Mouse (Mus musculus) kidney, embryonic 16.5 days (tissue): Measurements from ENCODE around the gene Wfdc2. TPM values are rescaled to one million over a fixed set of nuclear protein-coding genes. Genes with fewer than 3 reads are reported as not detected.

ENCODE experiments used
- ATAC-seq: fragments of 200-750 bp; cut with Nextera tagmentation; 2 replicates; pipeline ENCODE4 v1.8.0; 2017; ENCODE audit warnings: moderate TSS enrichment; ENCODE audit not compliant: low FRiP score, low TSS enrichment
- H3K27ac ChIP-seq: fragments of 300-500 bp; sonication (generic); 2 replicates; pipeline ENCODE4 v1.5.1; 2014; ENCODE audit warnings: low read length
- H3K27me3 ChIP-seq: fragments of 300-500 bp; sonication (generic); 2 replicates; pipeline ENCODE4 v1.6.1; 2014; ENCODE audit warnings: low read length, control low read depth, mixed read lengths; ENCODE audit not compliant: insufficient read depth
- H3K36me3 ChIP-seq: fragments of 300-500 bp; sonication (generic); 2 replicates; pipeline ENCODE4 v1.6.1; 2014; ENCODE audit warnings: low read length, control low read depth, mixed read lengths; ENCODE audit not compliant: insufficient read depth
- H3K4me1 ChIP-seq: fragments of 300-500 bp; sonication (generic); 2 replicates; pipeline ENCODE4 v1.6.1; 2014; ENCODE audit warnings: low read length, control low read depth, mixed read lengths; ENCODE audit not compliant: insufficient read depth
- H3K4me2 ChIP-seq: fragments of 300-500 bp; sonication (generic); replicated peaks from 2 replicates; pipeline ENCODE4 v1.6.1; 2014; ENCODE audit warnings: low read depth, low read length
- H3K4me3 ChIP-seq: fragments of 300-500 bp; sonication (generic); 2 replicates; pipeline ENCODE4 v1.5.1; 2014; ENCODE audit warnings: mild to moderate bottlenecking, low read length
- H3K9ac ChIP-seq: fragments of 300-500 bp; sonication (generic); replicated peaks from 2 replicates; pipeline ENCODE4 v1.6.1; 2014; ENCODE audit warnings: low read length
- H3K9me3 ChIP-seq: fragments of 300-500 bp; sonication (generic); 2 replicates; pipeline ENCODE4 v1.6.1; 2016; ENCODE audit warnings: low read length, control low read depth
- WGBS: fragments of 180-500 bp; shearing (Covaris S2); extraction: QIAGEN DNeasy Blood & Tissue Kit; methylation state at CpG from one replicate; pipeline ENCODE4 v1.1.7; 2014; 5-methylcytosine and 5-hydroxymethylcytosine counted together
- polyA plus RNA-seq: library from polyadenylated mRNA; unstranded; fragments of >200 nt; fragmentation: Nextera tagmentation; extraction: Ambion mirVana; gene quantifications from 2 replicates; pipeline ENCODE4 v1.2.1, GENCODE M21; 2015

Wfdc2 gene
- polyA plus RNA-seq, 1 experiment from 2014 or later: 441 TPM

DNA sequence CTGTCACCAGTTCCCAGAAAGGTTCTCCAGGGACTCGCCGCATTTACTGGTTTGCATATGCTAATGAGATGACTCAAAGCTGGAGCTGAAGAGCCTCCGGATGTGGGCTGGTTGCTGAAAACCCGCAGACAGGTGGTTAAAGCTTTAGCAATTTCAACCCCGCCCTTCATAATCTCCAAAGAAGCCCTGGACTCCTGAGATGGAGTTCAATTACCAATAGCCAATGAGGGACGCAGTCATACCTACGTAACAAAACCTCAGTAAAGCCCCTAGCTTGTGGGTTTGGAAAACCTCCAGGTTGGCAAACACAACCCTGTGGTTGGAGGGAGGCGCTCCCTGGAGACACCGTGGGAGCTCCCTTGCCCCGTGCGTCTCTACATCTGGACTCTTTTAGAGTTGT lies 40.4 kb upstream of the Wfdc2 start:
- no peak overlapping the region for H3K9ac ChIP-seq
- no peak overlapping the region for H3K4me3 ChIP-seq
- no peak for ATAC-seq
- 0 out of 2 replicates have a peak, but pooled peaks cover 6% of the 10 kb centered on the region for H3K4me1 ChIP-seq
- peaks cover 5% of the 10 kb centered on the region; the same call in 1 of the 2 replicates for H3K9me3 ChIP-seq
- H3K27ac ChIP-seq: no peak overlapping the region
- H3K27me3 ChIP-seq: no peaks in the 10 kb centered on the region
- no peaks in the 10 kb centered on the region for H3K36me3 ChIP-seq
- peak overlapping the region; percentile 14 for H3K4me2 ChIP-seq
- WGBS: 16% methylated on average over 11 of the region's 11 CpGs

GRCm38 (mm10) chr2:164522280-164522679 lies 39.9 kb upstream of the Wfdc2 start:
- H3K9ac ChIP-seq: no peak overlapping the region

GRCm38 (mm10) chr2:164523301-164523773 lies 38.9 kb upstream of the Wfdc2 start:
- no peak for ATAC-seq
- 89% methylated on average over 10 of the region's 10 CpGs for WGBS

More at GRCm38 (mm10) chr2:164522280-164522679, 39.9 kb upstream of the Wfdc2 start:
- Histone ChIP-seq H3K36me3 (no peaks in the 10 kb centered on the region), H3K9me3 (peaks cover 8% of the 10 kb centered on the region; the same call in 1 of the 2 replicates), H3K27me3 (no peaks in the 10 kb centered on the region), H3K4me2 (peak overlapping the region; percentile 14), H3K27ac (no peak overlapping the region), H3K4me3 (no peak overlapping the region), H3K4me1 (0 out of 2 replicates have a peak, but pooled peaks cover 6% of the 10 kb centered on the region)
- whole genome bisulfite sequencing: 27% methylated on average over 8 of the region's 8 CpGs
- no peak for ATAC-seq

GRCm38 (mm10) chr2:164528557-164528956 lies 33.7 kb upstream of the Wfdc2 start:
- Histone ChIP-seq H3K36me3 (no peaks in the 10 kb centered on the region), H3K4me3 (no peak overlapping the region), H3K9ac (no peak overlapping the region), H3K27ac (no peak overlapping the region), H3K4me1 (no peaks in the 10 kb centered on the region), H3K4me2 (no peak overlapping the region), H3K27me3 (no peaks in the 10 kb centered on the region), H3K9me3 (peaks cover 8% of the 10 kb centered on the region; the same call in 1 of the 2 replicates)
- no peak for ATAC-seq
- WGBS: 58% methylated on average over 5 of the region's 5 CpGs

More at GRCm38 (mm10) chr2:164523301-164523773, 38.9 kb upstream of the Wfdc2 start:
- peaks cover 8% of the 10 kb centered on the region; the same call in 1 of the 2 replicates for H3K9me3 ChIP-seq
- H3K9ac ChIP-seq: no peak overlapping the region
- H3K4me2 ChIP-seq: no peak overlapping the region
- H3K27ac ChIP-seq: no peak overlapping the region
- no peaks in the 10 kb centered on the region for H3K36me3 ChIP-seq
- H3K27me3 ChIP-seq: no peaks in the 10 kb centered on the region
- no peak overlapping the region for H3K4me3 ChIP-seq
- H3K4me1 ChIP-seq: 0 out of 2 replicates have a peak, but pooled peaks cover 6% of the 10 kb centered on the region

GRCm38 (mm10) chr2:164531169-164531568 lies 31.0 kb upstream of the Wfdc2 start:
- peaks cover 8% of the 10 kb centered on the region; the same call in 1 of the 2 replicates for H3K9me3 ChIP-seq
- H3K27me3 ChIP-seq: no peaks in the 10 kb centered on the region
- H3K27ac ChIP-seq: no peak overlapping the region
- 0 out of 2 replicates have a peak, but pooled peaks have one; percentile 19 for ATAC-seq
- H3K9ac ChIP-seq: no peak overlapping the region
- H3K4me1 ChIP-seq: no peaks in the 10 kb centered on the region
- under 1% methylated on average over 3 of the region's 3 CpGs for WGBS
- H3K36me3 ChIP-seq: no peaks in the 10 kb centered on the region
- no peak overlapping the region for H3K4me3 ChIP-seq
- no peak overlapping the region for H3K4me2 ChIP-seq

- Histone ChIP-seq H3K4me3 (no peak overlapping the region), H3K4me1 (no peaks in the 10 kb centered on the region), H3K36me3 (no peaks in the 10 kb centered on the region), H3K27me3 (no peaks in the 10 kb centered on the region), H3K27ac (no peak overlapping the region), H3K9me3 (no peaks in the 10 kb centered on the region), H3K9ac (no peak overlapping the region), H3K4me2 (no peak overlapping the region)
- ATAC-seq: no peak
- 73% methylated on average over 10 of the region's 10 CpGs for WGBS
These were observed 27.9 kb upstream of the Wfdc2 start for GRCm38 (mm10) chr2:164534315-164534714.

GRCm38 (mm10) chr2:164537003-164537402 lies 25.2 kb upstream of the Wfdc2 start:
- H3K9ac ChIP-seq: no peak overlapping the region
- H3K27ac ChIP-seq: no peak overlapping the region
- no peak overlapping the region for H3K4me3 ChIP-seq
- no peak for ATAC-seq
- no peaks in the 10 kb centered on the region for H3K27me3 ChIP-seq
- WGBS: 81% methylated on average over 4 of the region's 4 CpGs
- no peaks in the 10 kb centered on the region for H3K36me3 ChIP-seq
- H3K4me1 ChIP-seq: 0 out of 2 replicates have a peak, but pooled peaks cover 3% of the 10 kb centered on the region
- no peak overlapping the region for H3K4me2 ChIP-seq
- no peaks in the 10 kb centered on the region for H3K9me3 ChIP-seq

DNA sequence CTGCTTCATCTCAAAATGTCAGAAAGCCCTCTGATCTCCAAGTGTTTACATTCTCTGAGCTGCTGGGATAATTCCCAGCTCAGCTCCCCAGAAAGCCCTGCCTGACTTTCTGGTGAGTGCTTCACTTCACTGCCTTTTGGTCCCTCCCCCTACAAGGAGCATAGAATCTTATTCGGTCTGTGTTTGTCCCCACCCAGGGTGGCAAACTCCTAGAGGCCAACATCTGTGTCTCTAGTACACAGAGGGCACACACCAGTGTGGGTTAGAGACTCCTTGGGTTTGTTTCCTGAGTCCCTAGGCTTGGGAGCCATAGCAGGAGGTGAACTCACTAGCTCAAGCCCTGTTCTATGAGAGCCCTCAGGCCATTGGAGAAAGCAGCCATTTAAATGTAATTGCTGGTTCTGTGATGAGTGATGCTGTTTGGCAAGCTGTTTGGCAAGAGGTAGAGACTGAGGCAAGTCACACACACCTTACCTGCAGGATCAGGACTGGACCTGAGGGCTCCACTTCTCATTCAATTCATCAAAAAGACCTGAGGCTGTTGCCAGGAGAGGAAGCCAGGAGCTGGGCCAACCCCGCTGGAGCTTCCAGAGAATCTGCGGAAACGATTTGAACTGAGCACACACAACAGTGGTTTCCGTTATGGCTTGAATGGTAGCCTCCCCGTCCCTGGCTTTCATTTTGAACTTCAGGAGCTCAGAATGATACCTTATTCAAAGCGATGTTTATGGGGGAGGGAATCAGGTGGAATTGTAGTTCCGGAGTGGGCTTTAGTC lies 21.4 kb upstream of the Wfdc2 start:
- no peak overlapping the region for H3K4me3 ChIP-seq
- WGBS: 44% methylated on average over 8 of the region's 8 CpGs
- H3K4me2 ChIP-seq: no peak overlapping the region
- H3K4me1 ChIP-seq: peaks cover 8% of the 10 kb centered on the region; the same call in 1 of the 2 replicates
- H3K9ac ChIP-seq: no peak overlapping the region
- H3K9me3 ChIP-seq: no peaks in the 10 kb centered on the region
- no peaks in the 10 kb centered on the region for H3K27me3 ChIP-seq
- peak; percentile 7; the same call in 1 of the 2 replicates for ATAC-seq
- peak overlapping the region; percentile 9; the same call in 1 of the 2 replicates for H3K27ac ChIP-seq
- no peaks in the 10 kb centered on the region for H3K36me3 ChIP-seq

DNA sequence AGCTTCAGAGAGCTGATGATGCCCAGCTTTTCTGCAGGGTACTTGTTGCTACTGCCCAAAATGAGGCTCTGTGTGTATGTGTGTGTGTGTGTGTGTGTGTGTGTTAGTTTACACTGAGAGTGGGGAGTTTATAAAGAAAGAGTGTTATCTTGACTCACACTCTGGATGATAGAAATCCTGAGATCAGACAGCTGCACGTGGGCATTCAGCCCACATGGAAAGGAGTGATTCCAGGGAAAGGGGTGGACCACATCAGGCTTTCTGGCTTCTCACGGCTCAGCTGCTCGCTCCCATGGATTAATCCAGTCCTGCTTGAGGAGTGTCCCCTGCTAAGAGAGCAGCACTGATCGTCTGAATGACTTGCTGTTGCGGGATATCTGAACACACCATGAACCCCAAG lies 20.1 kb upstream of the Wfdc2 start:
- Histone ChIP-seq H3K27ac (no peak overlapping the region), H3K4me3 (no peak overlapping the region), H3K27me3 (no peaks in the 10 kb centered on the region), H3K4me1 (peaks cover 8% of the 10 kb centered on the region; the same call in 1 of the 2 replicates), H3K4me2 (no peak overlapping the region), H3K9ac (no peak overlapping the region), H3K36me3 (no peaks in the 10 kb centered on the region), H3K9me3 (no peaks in the 10 kb centered on the region)
- WGBS: 88% methylated on average over 5 of the region's 5 CpGs
- ATAC-seq: no peak

DNA sequence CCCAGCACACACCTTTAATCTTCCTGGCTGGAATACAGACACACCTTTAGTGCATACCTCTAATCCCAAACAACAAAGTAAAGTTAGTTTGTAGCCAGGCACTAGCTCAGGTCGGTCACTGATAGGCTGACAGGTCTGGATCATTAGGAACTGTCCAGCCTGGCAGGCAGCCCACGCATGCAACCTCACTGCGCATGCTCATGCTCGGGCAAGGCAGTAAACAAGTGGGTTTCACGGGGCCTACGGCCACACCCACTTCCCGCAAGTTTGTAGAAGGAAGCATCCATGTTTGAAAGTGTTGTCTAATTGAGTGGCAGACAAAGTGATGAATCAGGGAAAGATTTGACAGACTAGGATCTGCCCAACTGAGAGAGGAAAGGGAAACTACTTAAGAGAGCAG lies 19.6 kb upstream of the Wfdc2 start:
- Histone ChIP-seq H3K36me3 (no peaks in the 10 kb centered on the region), H3K4me2 (no peak overlapping the region), H3K27ac (no peak overlapping the region; the same call in 1 of the 2 replicates), H3K9ac (no peak overlapping the region), H3K4me1 (peaks cover 8% of the 10 kb centered on the region; the same call in 1 of the 2 replicates), H3K27me3 (no peaks in the 10 kb centered on the region), H3K9me3 (no peaks in the 10 kb centered on the region), H3K4me3 (no peak overlapping the region)
- WGBS: 85% methylated on average over 7 of the region's 7 CpGs
- no peak for ATAC-seq
